Comparison of ENCODE assay signal across 32 mouse cellular contexts in the genomic region with DNA sequence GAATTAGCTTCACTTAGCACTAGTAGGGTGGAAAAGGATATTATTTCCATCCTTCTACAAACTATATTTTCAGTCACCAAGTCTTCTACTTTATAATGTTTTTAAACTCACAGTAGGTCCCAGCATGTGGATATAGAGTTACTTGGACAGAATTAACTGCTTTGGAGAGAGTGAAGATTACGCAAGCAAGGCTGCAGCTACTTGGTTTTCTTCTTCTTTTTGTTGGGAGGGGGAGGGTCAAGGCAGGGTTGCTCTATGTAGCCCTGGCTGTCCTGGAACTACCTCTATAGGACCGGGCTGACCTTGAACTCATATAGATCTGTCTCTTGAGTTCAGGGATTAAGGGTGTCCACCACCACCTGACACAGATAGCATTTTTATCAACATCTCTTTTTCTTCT.
"Had no signal": no experiment of that assay in that cellular context is flagged by ENCODE, and none has a peak within 500 bp of the region (broad histone marks: within the 10 kb centered on the region; RNA-seq: fewer than 3 reads in every experiment).

No protein-coding gene starts in this region.

- H3K27ac ChIP-seq: limb, embryonic 10.5 days; limb, embryonic 12.5 days; limb, embryonic 13.5 days; limb, embryonic 15.5 days; liver, embryonic 12.5 days; liver, embryonic 13.5 days; liver, embryonic 14.5 days; liver, embryonic 15.5 days; lung, embryonic 15.5 days; macrophage; midbrain, embryonic 10.5 days; midbrain, embryonic 12.5 days; midbrain, embryonic 13.5 days; midbrain, embryonic 15.5 days; neural tube, embryonic 12.5 days had no signal

- H3K4me1 ChIP-seq: liver, embryonic 12.5 days; liver, embryonic 13.5 days; liver, embryonic 15.5 days; lung, embryonic 15.5 days; megakaryocyte, embryonic 14.5 days; midbrain, embryonic 15.5 days had no signal

- H3K4me3 ChIP-seq: limb, embryonic 10.5 days; limb, embryonic 12.5 days; limb, embryonic 13.5 days; limb, embryonic 15.5 days; liver, embryonic 12.5 days; liver, embryonic 13.5 days; liver, embryonic 15.5 days; lung, embryonic 15.5 days; megakaryocyte, embryonic 14.5 days; midbrain, embryonic 10.5 days; midbrain, embryonic 12.5 days; midbrain, embryonic 13.5 days; midbrain, embryonic 15.5 days; myocyte; neural tube, embryonic 12.5 days had no signal

- H3K27me3 ChIP-seq: limb, embryonic 12.5 days; limb, embryonic 13.5 days; limb, embryonic 15.5 days; liver, embryonic 12.5 days; liver, embryonic 13.5 days; liver, embryonic 15.5 days; lung, embryonic 15.5 days; midbrain, embryonic 12.5 days; midbrain, embryonic 13.5 days; midbrain, embryonic 15.5 days; neural tube, embryonic 12.5 days had no signal

- ATAC-seq: liver, embryonic 12.5 days; liver, postnatal 0 days; lung, postnatal 0 days; midbrain, embryonic 13.5 days; midbrain, embryonic 15.5 days; midbrain, embryonic 16.5 days had no signal

- H3K9ac ChIP-seq: limb, embryonic 12.5 days; limb, embryonic 13.5 days; limb, embryonic 15.5 days; liver, embryonic 12.5 days; liver, embryonic 13.5 days; liver, embryonic 14.5 days; liver, embryonic 15.5 days; liver, postnatal 0 days; lung, embryonic 14.5 days; lung, embryonic 15.5 days; midbrain, embryonic 12.5 days; midbrain, embryonic 13.5 days; midbrain, embryonic 15.5 days; neural tube, embryonic 12.5 days had no signal

- H3K4me2 ChIP-seq: limb, embryonic 12.5 days; limb, embryonic 13.5 days; limb, embryonic 15.5 days; liver, embryonic 11.5 days; liver, embryonic 12.5 days; liver, embryonic 13.5 days; liver, embryonic 15.5 days; lung, embryonic 14.5 days; lung, embryonic 15.5 days; midbrain, embryonic 11.5 days; midbrain, embryonic 12.5 days; midbrain, embryonic 13.5 days; midbrain, embryonic 15.5 days; neural tube, embryonic 12.5 days had no signal

- H3K36me3 ChIP-seq: limb, embryonic 10.5 days; limb, embryonic 12.5 days; limb, embryonic 13.5 days; limb, embryonic 15.5 days; liver, embryonic 12.5 days; liver, embryonic 13.5 days; liver, embryonic 15.5 days; lung, embryonic 15.5 days; midbrain, embryonic 10.5 days; midbrain, embryonic 12.5 days; midbrain, embryonic 13.5 days; midbrain, embryonic 15.5 days; neural tube, embryonic 12.5 days had no signal

- DNase-seq: left cerebral cortex, postnatal 4 days; liver; liver, embryonic 13.5 days; liver, postnatal 0 days; lung, adult 18-20 months; lung, adult 2 months; lung, embryonic 14.5 days; lung, postnatal 10 days; lung, postnatal 14 days; lung, postnatal 36 days; lung, postnatal 4 days; midbrain, embryonic 14.5 days had no signal

- H3K9me3 ChIP-seq: limb, embryonic 10.5 days; limb, embryonic 12.5 days; limb, embryonic 13.5 days; limb, embryonic 15.5 days; liver, embryonic 12.5 days; liver, embryonic 13.5 days; liver, embryonic 15.5 days; lung, embryonic 15.5 days; megakaryocyte, embryonic 14.5 days; midbrain, embryonic 10.5 days; midbrain, embryonic 12.5 days; midbrain, embryonic 13.5 days; midbrain, embryonic 15.5 days; neural tube, embryonic 12.5 days had no signal
